Mouse (Mus musculus): ENCODE data around the gene Timm17b.
"Not testable (repeated sequence)": the region's sequence is repeated elsewhere in the genome, so short reads cannot be mapped to it uniquely, and the experiment has no call there.

Gene Timm17b

GRCm38 (mm10) chrX:7898880-7899874, at the start of gene Timm17b, which contains the start of gene Pqbp1:
Timm17b (plus strand) TSS chrX:7899357.
Pqbp1 (minus strand) TSS chrX:7899269.
- peak; percentile 82 to 86 for DNase-seq

GRCm38 (mm10) chrX:7854578-7854977, 44.6 kb upstream of the Timm17b start:
- peak; percentile 39 to 42 for DNase-seq

GRCm38 (mm10) chrX:7859191-7859753, 39.9 kb upstream of the Timm17b start:
- DNase-seq: no peak

GRCm38 (mm10) chrX:7863181-7863580, 36.0 kb upstream of the Timm17b start:
- DNase-seq: no peak

GRCm38 (mm10) chrX:7864551-7864950, 34.6 kb upstream of the Timm17b start:
- no peak for DNase-seq

GRCm38 (mm10) chrX:7865343-7865742, 33.8 kb upstream of the Timm17b start:
- no peak for DNase-seq

- no peak for DNase-seq
Measured at GRCm38 (mm10) chrX:7865786-7866185, 33.4 kb upstream of the Timm17b start.

GRCm38 (mm10) chrX:7867141-7867540, 32.0 kb upstream of the Timm17b start:
- no peak for DNase-seq

GRCm38 (mm10) chrX:7868506-7868905, 30.7 kb upstream of the Timm17b start:
- no peak for DNase-seq

- DNase-seq: no peak
Measured at GRCm38 (mm10) chrX:7869826-7870225, 29.3 kb upstream of the Timm17b start.

GRCm38 (mm10) chrX:7878007-7878419, 21.1 kb upstream of the Timm17b start, which contains the start of gene Pim2:
Pim2 (plus strand) TSS chrX:7878262.
- peak; percentile 82 to 87 for DNase-seq

GRCm38 (mm10) chrX:7878495-7878894, 20.7 kb upstream of the Timm17b start:
- peak; percentile 33 to 38 for DNase-seq

- DNase-seq: peak; percentile 64 to 68
Measured at GRCm38 (mm10) chrX:7879819-7880218, 19.3 kb upstream of the Timm17b start.

- peak; percentile 78 for DNase-seq
Measured at GRCm38 (mm10) chrX:7883841-7884567, 15.2 kb upstream of the Timm17b start, which contains the start of gene Slc35a2. Slc35a2 (plus strand) TSS chrX:7884028.

- DNase-seq: no peak
Measured at GRCm38 (mm10) chrX:7898211-7898610, 946 bp upstream of the Timm17b start.

GRCm38 (mm10) chrX:7904441-7904840, 5.3 kb downstream of the Timm17b start:
- no peak for DNase-seq

- no peak for DNase-seq
Measured at GRCm38 (mm10) chrX:7907735-7908134, 8.6 kb downstream of the Timm17b start, which contains the start of gene Gm10491. Gm10491 (minus strand) TSS chrX:7907835.

GRCm38 (mm10) chrX:7909242-7909641, 10.1 kb downstream of the Timm17b start, which contains the start of gene Gm10490:
Gm10490 (plus strand) TSS chrX:7909542.
- not testable (repeated sequence) for DNase-seq

GRCm38 (mm10) chrX:7910473-7910872, 11.3 kb downstream of the Timm17b start:
- DNase-seq: no peak

GRCm38 (mm10) chrX:7915669-7916068, 16.5 kb downstream of the Timm17b start:
- DNase-seq: peak; percentile 18 to 50

- not testable (repeated sequence) for DNase-seq
Measured at GRCm38 (mm10) chrX:7917960-7918359, 18.8 kb downstream of the Timm17b start.

- DNase-seq: peak; percentile 58 to 71
Measured at GRCm38 (mm10) chrX:7919601-7920383, 20.6 kb downstream of the Timm17b start, which contains the start of gene Pcsk1n. Pcsk1n (plus strand) TSS chrX:7919822.
